ENCODE assay signal across 8 mouse cellular contexts in the genomic region with DNA sequence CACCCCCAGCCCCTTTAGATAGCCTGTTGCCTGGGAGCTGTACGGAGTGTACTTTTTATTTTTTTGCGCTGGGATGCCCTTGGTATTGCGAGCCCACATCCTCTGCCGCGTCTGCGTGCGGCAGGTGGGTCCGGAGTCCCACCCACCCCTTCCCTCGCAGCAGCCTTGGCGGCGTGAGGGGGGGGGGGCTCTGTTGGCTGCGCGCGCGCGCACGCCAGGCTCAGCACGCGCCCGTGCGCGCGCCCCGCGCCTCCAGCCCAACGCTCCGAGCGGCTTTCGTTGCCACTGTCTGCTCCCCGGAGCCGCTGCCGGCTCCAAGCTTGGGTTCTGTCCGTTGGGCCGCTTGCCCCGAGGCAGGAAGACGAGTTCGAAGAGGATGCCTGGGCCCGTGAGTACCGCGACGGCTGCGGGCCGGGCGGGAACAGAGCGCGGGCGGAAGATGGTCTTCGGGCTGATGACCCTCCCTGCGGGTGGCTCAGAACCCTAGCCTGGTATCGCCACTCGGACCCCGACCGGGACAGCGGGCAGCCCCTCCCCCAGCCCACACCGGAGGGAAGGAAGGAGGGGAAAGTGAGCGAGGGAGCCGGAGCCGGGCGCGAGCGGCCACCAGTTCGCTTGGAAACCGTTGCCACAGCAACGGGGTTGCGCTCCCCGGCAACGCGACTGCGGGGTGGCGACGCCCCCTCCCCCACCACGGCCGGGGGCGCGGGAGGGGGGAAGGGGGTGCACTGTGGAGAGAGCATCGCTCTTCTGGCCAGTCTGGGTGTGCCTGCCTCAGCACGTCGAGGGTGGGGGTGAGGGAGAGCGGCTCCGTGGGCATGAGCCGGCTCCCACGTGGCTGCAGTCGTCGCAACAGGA. TPM values are rescaled to one million over a fixed set of nuclear protein-coding genes. Genes with fewer than 3 reads are reported as not detected.
DNase-seq lines count a peak whose midpoint lies in the region; ATAC-seq and TF ChIP-seq lines count a peak whose summit lies in the region.

Prr7 (plus strand) TSS at position 241 of the 858 bp plus-strand sequence.

- no peaks in the 10 kb centered on the region for H3K36me3 ChIP-seq in kidney, adult 2 months (ENCODE audit: control insufficient read depth, insufficient read depth, low read length)
- peaks cover 14% of the 10 kb centered on the region for H3K36me3 ChIP-seq in forebrain, postnatal 0 days (ENCODE audit: insufficient read depth)
- peaks cover 18% of the 10 kb centered on the region for H3K36me3 ChIP-seq in intestine, postnatal 0 days (ENCODE audit: control insufficient read depth, insufficient read depth)
- H3K36me3 ChIP-seq in liver, embryonic 12.5 days: peaks cover 34% of the 10 kb centered on the region
- peaks cover 31% of the 10 kb centered on the region for H3K36me3 ChIP-seq in neural tube, embryonic 13.5 days

- WGBS in kidney, adult 2 months: 1% methylated on average over 81 of the region's 84 CpGs
- WGBS in forebrain, postnatal 0 days: 2% methylated on average over 83 of the region's 84 CpGs
- WGBS in intestine, postnatal 0 days: under 1% methylated on average over 79 of the region's 84 CpGs
- WGBS in liver, embryonic 12.5 days (ENCODE audit: insufficient replicate concordance): 2% methylated on average over 83 of the region's 84 CpGs
- WGBS in neural tube, embryonic 13.5 days: under 1% methylated on average over 70 of the region's 84 CpGs

- H3K27me3 ChIP-seq in kidney, adult 2 months (replicated peaks; ENCODE audit: control insufficient read depth, insufficient read depth, low read length): no peaks in the 10 kb centered on the region
- no peaks in the 10 kb centered on the region for H3K27me3 ChIP-seq in forebrain, postnatal 0 days (ENCODE audit: insufficient read depth, low read length)
- peaks cover 10% of the 10 kb centered on the region; the same call in 1 of the 2 replicates for H3K27me3 ChIP-seq in intestine, postnatal 0 days (replicated peaks; ENCODE audit: control insufficient read depth, insufficient read depth, low read length)
- H3K27me3 ChIP-seq in liver, embryonic 12.5 days (replicated peaks): peaks cover 72% of the 10 kb centered on the region
- peaks cover 9% of the 10 kb centered on the region; the same call in 1 of the 2 replicates for H3K27me3 ChIP-seq in neural tube, embryonic 13.5 days

- H3K9me3 ChIP-seq in forebrain, postnatal 0 days (ENCODE audit: low read length): no peaks in the 10 kb centered on the region
- H3K9me3 ChIP-seq in intestine, postnatal 0 days (ENCODE audit: control insufficient read depth): no peaks in the 10 kb centered on the region
- H3K9me3 ChIP-seq in liver, embryonic 12.5 days (replicated peaks): no peaks in the 10 kb centered on the region
- no peaks in the 10 kb centered on the region for H3K9me3 ChIP-seq in neural tube, embryonic 13.5 days

- H3K4me3 ChIP-seq in kidney, adult 2 months (ENCODE audit: insufficient read depth, low read depth, low read length): peak within 1 kb of the TSS; percentile 42; the same call in 1 of the 2 replicates
- peak within 1 kb of the TSS; percentile 89 for H3K4me3 ChIP-seq in forebrain, postnatal 0 days (ENCODE audit: low read depth, low read length)
- H3K4me3 ChIP-seq in intestine, postnatal 0 days (ENCODE audit: low read depth, low read length): peak within 1 kb of the TSS; percentile 54
- H3K4me3 ChIP-seq in liver, embryonic 12.5 days: peak within 1 kb of the TSS; percentile 53
- H3K4me3 ChIP-seq in neural tube, embryonic 13.5 days: peak within 1 kb of the TSS; percentile 80

- no peak for TF ChIP-seq CTCF in kidney, adult 2 months (conservative IDR thresholded peaks at IDR 0.05; ENCODE audit: insufficient read depth, insufficient read length, low read depth, low read length)
- TF ChIP-seq CTCF in brain, embryonic 14.5 days (IDR thresholded peaks at IDR 0.05; ENCODE audit: borderline replicate concordance, extremely low read depth, insufficient read depth, insufficient read length): no peak
- TF ChIP-seq CTCF in forebrain, postnatal 0 days (IDR thresholded peaks at IDR 0.05; ENCODE audit: low read depth): no peak
- TF ChIP-seq CTCF in intestine, postnatal 0 days (IDR thresholded peaks at IDR 0.05; ENCODE audit: low read depth): no peak

- no peaks in the 10 kb centered on the region for H3K4me1 ChIP-seq in kidney, adult 2 months (ENCODE audit: control insufficient read depth, insufficient read depth, low read length)
- H3K4me1 ChIP-seq in forebrain, postnatal 0 days (ENCODE audit: insufficient read depth): peaks cover 22% of the 10 kb centered on the region
- no peaks in the 10 kb centered on the region for H3K4me1 ChIP-seq in intestine, postnatal 0 days (replicated peaks; ENCODE audit: control insufficient read depth, insufficient read depth, low read length)
- peaks cover 17% of the 10 kb centered on the region for H3K4me1 ChIP-seq in liver, embryonic 12.5 days
- H3K4me1 ChIP-seq in neural tube, embryonic 13.5 days (replicated peaks): peaks cover 54% of the 10 kb centered on the region

- no peak for DNase-seq in kidney, adult 2 months
- no peak for DNase-seq in kidney, adult 9 months
- peak; percentile 93 for DNase-seq in brain, embryonic 14.5 days (ENCODE audit: low read depth)
- DNase-seq in forebrain, postnatal 0 days: peak; percentile 92
- peak; percentile 78 for DNase-seq in thymus, postnatal 14 days

- peak within 1 kb of the TSS; percentile 97 for H3K9ac ChIP-seq in forebrain, postnatal 0 days
- H3K9ac ChIP-seq in intestine, postnatal 0 days (ENCODE audit: low read depth, low read length): peak within 1 kb of the TSS; percentile 47; the same call in 1 of the 2 replicates
- peak within 1 kb of the TSS; percentile 42 for H3K9ac ChIP-seq in liver, embryonic 12.5 days
- peak within 1 kb of the TSS; percentile 92 for H3K9ac ChIP-seq in neural tube, embryonic 13.5 days

- TF ChIP-seq POLR2A in kidney, adult 2 months (IDR thresholded peaks at IDR 0.05; ENCODE audit: low read depth, low read length): no peak
- TF ChIP-seq POLR2A in brain, embryonic 14.5 days (IDR thresholded peaks at IDR 0.05; ENCODE audit: borderline replicate concordance, extremely low read depth, insufficient read depth, insufficient read length, poor library complexity, severe bottlenecking): peak; percentile 79

- peak; percentile 77 for ATAC-seq in forebrain, postnatal 0 days
- peak; percentile 29; the same call in 1 of the 2 replicates for ATAC-seq in intestine, postnatal 0 days
- peak; percentile 27; the same call in 1 of the 2 replicates for ATAC-seq in liver, embryonic 12.5 days
- ATAC-seq in neural tube, embryonic 13.5 days (ENCODE audit: low read depth): peak; percentile 81

- H3K27ac ChIP-seq in kidney, adult 2 months (ENCODE audit: insufficient read depth, low read depth, low read length): no peak within 1 kb of the TSS
- H3K27ac ChIP-seq in forebrain, postnatal 0 days (ENCODE audit: low read depth, low read length): peak within 1 kb of the TSS; percentile 97
- H3K27ac ChIP-seq in intestine, postnatal 0 days (ENCODE audit: low read depth, low read length): no peak within 1 kb of the TSS
- H3K27ac ChIP-seq in liver, embryonic 12.5 days: no peak within 1 kb of the TSS
- peak within 1 kb of the TSS; percentile 98 for H3K27ac ChIP-seq in neural tube, embryonic 13.5 days (replicated peaks)

- H3K4me2 ChIP-seq in forebrain, postnatal 0 days (ENCODE audit: low read depth): peak within 1 kb of the TSS; percentile 83
- peak within 1 kb of the TSS; percentile 87 for H3K4me2 ChIP-seq in intestine, postnatal 0 days (replicated peaks; ENCODE audit: low read depth)
- H3K4me2 ChIP-seq in liver, embryonic 12.5 days: peak within 1 kb of the TSS; percentile 75
- H3K4me2 ChIP-seq in neural tube, embryonic 13.5 days: peak within 1 kb of the TSS; percentile 77

RNA-seq across cellular contexts. Expression of gene Prr7, which starts in this region (rescaled TPM):
- 0.64 and 0.81 TPM in 2 replicates for polyA plus RNA-seq in kidney, adult 2 months (2012; rRNA removed)
- 75.5 and 77.4 TPM in 2 replicates for polyA plus RNA-seq in brain, embryonic 14.5 days (2012; rRNA removed)
- 108 and 118 TPM in 2 replicates for total RNA-seq in forebrain, postnatal 0 days (2014; rRNA removed)
- 7.8 and 8.7 TPM in 2 replicates for polyA plus RNA-seq in forebrain, postnatal 0 days (2015; fragmentation: Nextera tagmentation; extraction: Ambion mirVana)
- polyA plus RNA-seq in intestine, postnatal 0 days (2015; fragmentation: Nextera tagmentation; extraction: Ambion mirVana): 0.14 and 0.27 TPM in 2 replicates
- polyA plus RNA-seq in liver, embryonic 12.5 days (2016; fragmentation: Nextera tagmentation; extraction: Ambion mirVana): not detected in 2 replicates
- polyA plus RNA-seq in neural tube, embryonic 13.5 days (2015; fragmentation: Nextera tagmentation; extraction: Ambion mirVana): 2.5 and 3.1 TPM in 2 replicates

Comparison
In these comparisons a context has a peak if more than half of its experiments do, and no peak if none do; other contexts are left out.
1. Peak in ATAC-seq, H3K4me3 ChIP-seq, H3K9ac ChIP-seq and H3K4me2 ChIP-seq in intestine, postnatal 0 days; RNA of the gene not detected or under 1 TPM.
2. Peak in ATAC-seq, H3K4me3 ChIP-seq, H3K9ac ChIP-seq and H3K4me2 ChIP-seq in liver, embryonic 12.5 days; RNA of the gene not detected or under 1 TPM.
3. DNase-seq: peak in brain, embryonic 14.5 days (single experiment), forebrain, postnatal 0 days (single experiment) and thymus, postnatal 14 days (single experiment); none in kidney, adult 2 months (single experiment) and kidney, adult 9 months (single experiment).
4. H3K27ac ChIP-seq: peak in forebrain, postnatal 0 days (single experiment) and neural tube, embryonic 13.5 days (single experiment); none in kidney, adult 2 months (single experiment), intestine, postnatal 0 days (single experiment) and liver, embryonic 12.5 days (single experiment).
5. ATAC-seq: peak in every context shown above with its lines; median percentile 81 in neural tube, embryonic 13.5 days; 77 in forebrain, postnatal 0 days; 29 in intestine, postnatal 0 days; 27 in liver, embryonic 12.5 days.
6. H3K9ac ChIP-seq: peak in every context shown above with its lines; median percentile 97 in forebrain, postnatal 0 days; 92 in neural tube, embryonic 13.5 days; 47 in intestine, postnatal 0 days; 42 in liver, embryonic 12.5 days.
7. Peak in every context shown above with its lines, with median percentiles within 50 percentile points of each other: H3K4me3 ChIP-seq and H3K4me2 ChIP-seq.